13 mouse cellular contexts compared by ENCODE assay signal in genomic region chr2:31136338-31136737, GRCm38 (mm10). TPM values are rescaled to one million over a fixed set of nuclear protein-coding genes. Genes with fewer than 3 reads are reported as not detected.
DNase-seq lines count a peak whose midpoint lies in the region; ATAC-seq and TF ChIP-seq lines count a peak whose summit lies in the region.
"Had no signal": no experiment of that assay in that cellular context is flagged by ENCODE, and none has a peak within 500 bp of the region (broad histone marks: within the 10 kb centered on the region; RNA-seq: fewer than 3 reads in every experiment).

No protein-coding gene starts in this region.

- intact Hi-C loops in left cerebral cortex, postnatal 10 days (cut with DNase I), result no loop called here

- ATAC-seq in heart, embryonic 16.5 days (replicated peaks; ENCODE audit: extremely low read depth, insufficient read depth, low FRiP score), result no peak
- no peak for ATAC-seq in stomach, embryonic 15.5 days (ENCODE audit: insufficient read depth, low FRiP score, low read depth)
- ATAC-seq in stomach, postnatal 0 days (ENCODE audit: low FRiP score, low TSS enrichment), result no peak
- no peak for ATAC-seq in forebrain, postnatal 0 days

- no peak overlapping the region for H3K4me3 ChIP-seq in heart, embryonic 16.5 days (ENCODE audit: low read length)
- no peak overlapping the region for H3K4me3 ChIP-seq in stomach, embryonic 15.5 days (replicated peaks)
- H3K4me3 ChIP-seq in stomach, postnatal 0 days (ENCODE audit: low read depth, low read length), result no peak overlapping the region
- no peak overlapping the region for H3K4me3 ChIP-seq in forebrain, postnatal 0 days (ENCODE audit: low read depth, low read length)
- H3K4me3 ChIP-seq: forebrain, embryonic 10.5 days; neural tube, embryonic 12.5 days had no signal

- no peak overlapping the region for H3K9ac ChIP-seq in heart, embryonic 16.5 days (ENCODE audit: low read length)
- no peak overlapping the region for H3K9ac ChIP-seq in stomach, embryonic 15.5 days
- H3K9ac ChIP-seq in stomach, postnatal 0 days (ENCODE audit: low read length), result no peak overlapping the region
- no peak overlapping the region for H3K9ac ChIP-seq in forebrain, postnatal 0 days
- H3K9ac ChIP-seq: hindbrain, embryonic 14.5 days; neural tube, embryonic 12.5 days had no signal

- no peaks in the 10 kb centered on the region for H3K36me3 ChIP-seq in heart, embryonic 16.5 days (ENCODE audit: control insufficient read depth, insufficient read depth)
- H3K36me3 ChIP-seq in stomach, embryonic 15.5 days, result no peaks in the 10 kb centered on the region
- H3K36me3 ChIP-seq in stomach, postnatal 0 days (ENCODE audit: control insufficient read depth, insufficient read depth, low read length), result no peaks in the 10 kb centered on the region
- H3K36me3 ChIP-seq in forebrain, postnatal 0 days (ENCODE audit: insufficient read depth), result no peaks in the 10 kb centered on the region
- H3K36me3 ChIP-seq: forebrain, embryonic 10.5 days; neural tube, embryonic 12.5 days had no signal

- H3K27me3 ChIP-seq in heart, embryonic 16.5 days (ENCODE audit: control insufficient read depth, insufficient read depth, low read length), result no peaks in the 10 kb centered on the region
- H3K27me3 ChIP-seq in stomach, embryonic 15.5 days (replicated peaks), result no peaks in the 10 kb centered on the region
- H3K27me3 ChIP-seq in stomach, postnatal 0 days (ENCODE audit: control insufficient read depth, insufficient read depth, low read length), result no peaks in the 10 kb centered on the region
- H3K27me3 ChIP-seq in forebrain, postnatal 0 days (ENCODE audit: insufficient read depth, low read length), result no peaks in the 10 kb centered on the region
- H3K27me3 ChIP-seq: neural tube, embryonic 12.5 days had no signal

- TF ChIP-seq EP300 in stomach, postnatal 0 days (optimal IDR thresholded peaks at IDR 0.05), result no peak

- no peaks in the 10 kb centered on the region for H3K9me3 ChIP-seq in heart, embryonic 16.5 days (replicated peaks; ENCODE audit: control insufficient read depth, low read length)
- H3K9me3 ChIP-seq in stomach, embryonic 15.5 days, result no peaks in the 10 kb centered on the region
- no peaks in the 10 kb centered on the region for H3K9me3 ChIP-seq in stomach, postnatal 0 days (ENCODE audit: control insufficient read depth, low read length)
- no peaks in the 10 kb centered on the region for H3K9me3 ChIP-seq in forebrain, postnatal 0 days (ENCODE audit: low read length)
- H3K9me3 ChIP-seq: forebrain, embryonic 10.5 days; neural tube, embryonic 12.5 days had no signal

- peak overlapping the region; percentile 45 for H3K27ac ChIP-seq in heart, embryonic 16.5 days (ENCODE audit: low read length)
- H3K27ac ChIP-seq in stomach, embryonic 15.5 days, result peak overlapping the region; percentile 21; the same call in 1 of the 2 replicates
- H3K27ac ChIP-seq in stomach, postnatal 0 days (replicated peaks), result no peak overlapping the region
- no peak overlapping the region for H3K27ac ChIP-seq in forebrain, postnatal 0 days (ENCODE audit: low read depth, low read length)
- H3K27ac ChIP-seq: forebrain, embryonic 10.5 days; hindbrain, embryonic 14.5 days; neural tube, embryonic 12.5 days had no signal

- H3K4me1 ChIP-seq in heart, embryonic 16.5 days (ENCODE audit: control insufficient read depth, insufficient read depth, low read length), result peaks cover 51% of the 10 kb centered on the region
- peaks cover 20% of the 10 kb centered on the region for H3K4me1 ChIP-seq in stomach, embryonic 15.5 days
- no peaks in the 10 kb centered on the region for H3K4me1 ChIP-seq in stomach, postnatal 0 days (replicated peaks; ENCODE audit: control insufficient read depth, insufficient read depth)
- 0 out of 2 replicates have a peak, but pooled peaks cover 7% of the 10 kb centered on the region for H3K4me1 ChIP-seq in forebrain, postnatal 0 days (ENCODE audit: insufficient read depth)

- peak; percentile 29 to 65 for DNase-seq in cerebellum, postnatal 25 days
- no peak for DNase-seq in cerebellum, postnatal 4 days (ENCODE audit: low spot score in 2 of 2)
- DNase-seq in heart, adult 9 months (ENCODE audit: low spot score in 2 of 2), result no peak
- no peak for DNase-seq in stomach, postnatal 0 days (ENCODE audit: low spot score)
- no peak for DNase-seq in left cerebral cortex, postnatal 10 days (ENCODE audit: extremely low spot score in 1 of 2, low spot score in 2 of 2)
- no peak for DNase-seq in forebrain, postnatal 0 days
- DNase-seq: kidney, adult 11 months; right cerebral cortex, postnatal 25 days had no signal

- WGBS in heart, embryonic 16.5 days, result 38% methylated on average over 13 of the region's 13 CpGs
- WGBS in stomach, embryonic 15.5 days, result 30% methylated on average over 13 of the region's 13 CpGs
- 43% methylated on average over 12 of the region's 13 CpGs for WGBS in stomach, postnatal 0 days
- 52% methylated on average over 13 of the region's 13 CpGs for WGBS in forebrain, postnatal 0 days

- no peak for TF ChIP-seq CTCF in stomach, postnatal 0 days (IDR thresholded peaks at IDR 0.05; ENCODE audit: low read depth)
- no peak for TF ChIP-seq CTCF in forebrain, postnatal 0 days (IDR thresholded peaks at IDR 0.05; ENCODE audit: low read depth)

- H3K4me2 ChIP-seq in heart, embryonic 16.5 days (ENCODE audit: low read depth, low read length), result no peak overlapping the region
- no peak overlapping the region for H3K4me2 ChIP-seq in stomach, embryonic 15.5 days
- no peak overlapping the region for H3K4me2 ChIP-seq in stomach, postnatal 0 days (replicated peaks; ENCODE audit: low read depth)
- no peak overlapping the region for H3K4me2 ChIP-seq in forebrain, postnatal 0 days (ENCODE audit: low read depth)
- H3K4me2 ChIP-seq: hindbrain, embryonic 14.5 days; neural tube, embryonic 12.5 days had no signal

RNA-seq across cellular contexts. Expression of gene Fnbp1, which starts 5.5 kb away (rescaled TPM):
- 20.3 and 23.7 TPM in 2 replicates for polyA plus RNA-seq in heart, embryonic 16.5 days (2015; fragmentation: Nextera tagmentation; extraction: Ambion mirVana)
- polyA plus RNA-seq in stomach, embryonic 15.5 days (2015; fragmentation: Nextera tagmentation; extraction: Ambion mirVana), result 27.8 and 34.0 TPM in 2 replicates
- 15.7 and 16.3 TPM in 2 replicates for polyA plus RNA-seq in stomach, postnatal 0 days (2015; fragmentation: Nextera tagmentation; extraction: Ambion mirVana)
- 10 to 100 TPM; 71.9 to 72.8 TPM for total RNA-seq in left cerebral cortex, postnatal 10 days (2021)
- 9.2 and 13.3 TPM in 2 replicates for total RNA-seq in forebrain, postnatal 0 days (2014; rRNA removed)
- polyA plus RNA-seq in forebrain, postnatal 0 days (2015; fragmentation: Nextera tagmentation; extraction: Ambion mirVana), result 9.8 and 20.1 TPM in 2 replicates

RNA-seq across cellular contexts. Expression of gene Gpr107, which starts 15.8 kb away (rescaled TPM):
- 29.9 and 31.6 TPM in 2 replicates for polyA plus RNA-seq in heart, embryonic 16.5 days (2015; fragmentation: Nextera tagmentation; extraction: Ambion mirVana)
- polyA plus RNA-seq in stomach, embryonic 15.5 days (2015; fragmentation: Nextera tagmentation; extraction: Ambion mirVana), result 33.2 and 35.3 TPM in 2 replicates
- 23.7 and 25.4 TPM in 2 replicates for polyA plus RNA-seq in stomach, postnatal 0 days (2015; fragmentation: Nextera tagmentation; extraction: Ambion mirVana)
- 10 to 100 TPM; 50.2 to 61.9 TPM for total RNA-seq in left cerebral cortex, postnatal 10 days (2021)
- total RNA-seq in forebrain, postnatal 0 days (2014; rRNA removed), result 40.8 and 47.6 TPM in 2 replicates
- polyA plus RNA-seq in forebrain, postnatal 0 days (2015; fragmentation: Nextera tagmentation; extraction: Ambion mirVana), result 20.3 and 24.0 TPM in 2 replicates

Comparison
In these comparisons a context has a peak if more than half of its experiments do, and no peak if none do; other contexts are left out.
1. DNase-seq: peak in cerebellum, postnatal 25 days (2 of 2); none in cerebellum, postnatal 4 days (0 of 2), heart, adult 9 months (0 of 2), stomach, postnatal 0 days (single experiment), left cerebral cortex, postnatal 10 days (0 of 2) and forebrain, postnatal 0 days (single experiment).
2. H3K27ac ChIP-seq: peak in heart, embryonic 16.5 days (single experiment) and stomach, embryonic 15.5 days (single experiment); none in stomach, postnatal 0 days (single experiment) and forebrain, postnatal 0 days (single experiment).